Comparison of ENCODE assay signal across 25 mouse cellular contexts in the genomic region with DNA sequence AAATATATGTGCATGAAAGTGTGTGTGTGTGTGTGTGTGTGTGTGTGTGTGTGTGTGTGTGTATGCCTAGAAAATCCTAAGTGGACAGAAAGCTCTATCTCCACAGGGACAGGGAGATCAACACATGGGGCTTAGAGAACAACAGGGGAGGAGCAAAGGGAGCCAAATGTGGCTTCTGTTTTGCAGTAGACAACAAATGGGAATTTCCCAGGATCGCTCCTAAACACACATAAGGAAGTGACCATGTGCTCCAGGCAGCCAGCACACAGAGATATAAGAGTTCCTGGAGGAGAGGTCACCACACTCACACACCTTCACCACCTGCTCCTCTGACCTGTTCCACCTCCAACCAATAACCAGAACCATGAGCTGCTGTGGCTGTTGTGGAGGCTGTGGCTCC. TPM values are rescaled to one million over a fixed set of nuclear protein-coding genes. Genes with fewer than 3 reads are reported as not detected.
DNase-seq lines count a peak whose midpoint lies in the region; ATAC-seq and TF ChIP-seq lines count a peak whose summit lies in the region.
"Had no signal": no experiment of that assay in that cellular context is flagged by ENCODE, and none has a peak within 500 bp of the region (broad histone marks: within the 10 kb centered on the region; RNA-seq: fewer than 3 reads in every experiment).

Gene Krtap5-3 (plus strand): TSS at position 301 of the 400 bp plus-strand sequence.

- H3K9me3 ChIP-seq in stomach, postnatal 0 days (ENCODE audit: control insufficient read depth, low read length), result no peaks in the 10 kb centered on the region
- H3K9me3 ChIP-seq: G1E had no signal

- no peak within 1 kb of the TSS for H3K9ac ChIP-seq in stomach, postnatal 0 days (ENCODE audit: low read length)

- H3K27me3 ChIP-seq in small intestine, adult 2 months (ENCODE audit: control insufficient read depth, insufficient read depth, low read length), result no peaks in the 10 kb centered on the region
- no peaks in the 10 kb centered on the region for H3K27me3 ChIP-seq in stomach, postnatal 0 days (ENCODE audit: control insufficient read depth, insufficient read depth, low read length)
- H3K27me3 ChIP-seq: Patski had no signal

- WGBS in small intestine, adult 2 months, result 19% methylated on average over 1 of the region's 1 CpGs
- WGBS in stomach, postnatal 0 days, result 50% methylated on average over 1 of the region's 1 CpGs

- no peak for TF ChIP-seq CTCF in small intestine, adult 2 months (IDR thresholded peaks at IDR 0.05; ENCODE audit: extremely low read depth, insufficient read length, insufficient replicate concordance, low read depth, low read length)
- no peak for TF ChIP-seq CTCF in stomach, postnatal 0 days (IDR thresholded peaks at IDR 0.05; ENCODE audit: low read depth)

- peak within 1 kb of the TSS; percentile 42 for H3K27ac ChIP-seq in small intestine, adult 2 months (ENCODE audit: insufficient read depth, low read depth, low read length)
- H3K27ac ChIP-seq in stomach, postnatal 0 days (replicated peaks), result no peak within 1 kb of the TSS

- peaks cover 38% of the 10 kb centered on the region for H3K4me1 ChIP-seq in small intestine, adult 2 months (ENCODE audit: control insufficient read depth, insufficient read depth, insufficient read length, low read length)
- H3K4me1 ChIP-seq in stomach, postnatal 0 days (replicated peaks; ENCODE audit: control insufficient read depth, insufficient read depth), result no peaks in the 10 kb centered on the region

- H3K4me3 ChIP-seq in small intestine, adult 2 months (ENCODE audit: low read depth, low read length), result no peak within 1 kb of the TSS
- H3K4me3 ChIP-seq in stomach, postnatal 0 days (ENCODE audit: low read depth, low read length), result no peak within 1 kb of the TSS

- H3K4me2 ChIP-seq in stomach, postnatal 0 days (replicated peaks; ENCODE audit: low read depth), result no peak within 1 kb of the TSS

- ATAC-seq in stomach, postnatal 0 days (ENCODE audit: low FRiP score, low TSS enrichment), result 0 out of 2 replicates have a peak, but pooled peaks have one; percentile 35
- ATAC-seq: activated CD4-positive, CD25-positive, alpha-beta regulatory T cell, adult 4 months; CD4-positive, CD25-positive, alpha-beta regulatory T cell, adult 4 months; Patski had no signal

- no peak for DNase-seq in stomach, postnatal 0 days (ENCODE audit: low spot score)
- no peak for DNase-seq in adrenal gland, postnatal 4 days (ENCODE audit: low spot score in 2 of 2)
- no peak for DNase-seq in thymus, postnatal 25 days
- DNase-seq: adrenal gland, adult 2 months; adrenal gland, adult 8-10 months; adrenal gland, postnatal 10 days; adrenal gland, postnatal 14 days; adrenal gland, postnatal 25 days; adrenal gland, postnatal 36 days; B cell, adult 2 months; cerebellum, adult 11 months; cerebellum, adult 11-12 months; cerebellum, adult 18-20 months; cerebellum, adult 2 months had no signal

- no peaks in the 10 kb centered on the region for H3K36me3 ChIP-seq in small intestine, adult 2 months (ENCODE audit: control insufficient read depth, insufficient read depth, low read length)
- no peaks in the 10 kb centered on the region for H3K36me3 ChIP-seq in stomach, postnatal 0 days (ENCODE audit: control insufficient read depth, insufficient read depth, low read length)
- H3K36me3 ChIP-seq: G1E had no signal

- TF ChIP-seq POLR2A in small intestine, adult 2 months (IDR thresholded peaks at IDR 0.05; ENCODE audit: low read depth, low read length), result no peak

- no peak for TF ChIP-seq EP300 in stomach, postnatal 0 days (optimal IDR thresholded peaks at IDR 0.05)

RNA-seq across cellular contexts. Expression of gene Krtap5-3, which starts in this region (rescaled TPM):
- polyA plus RNA-seq in small intestine, adult 2 months (2012; rRNA removed), result 0.91 TPM in 1 of 2 replicates, not detected in the other
- not detected in 2 replicates for polyA plus RNA-seq in stomach, postnatal 0 days (2015; fragmentation: Nextera tagmentation; extraction: Ambion mirVana)
- total RNA-seq in adrenal gland, postnatal 4 days (2021), result not detected
- total RNA-seq: adrenal gland, adult 18-20 months; adrenal gland, adult 2 months; adrenal gland, adult 8-10 months; adrenal gland, postnatal 10 days; adrenal gland, postnatal 14 days; adrenal gland, postnatal 25 days; adrenal gland, postnatal 36 days; CH12.LX; ES-E14; G1E; MEL had no signal
- polyA plus RNA-seq: activated CD4-positive, CD25-positive, alpha-beta regulatory T cell, adult 4 months; adrenal gland, adult 2 months; brain, embryonic 14.5 days; C2C12; CD4-positive, CD25-positive, alpha-beta regulatory T cell, adult 4 months; cerebellum, adult 2 months; G1E; Patski had no signal

Comparison
In these comparisons a context has a peak if more than half of its experiments do, and no peak if none do; other contexts are left out.
1. Peak in ATAC-seq in stomach, postnatal 0 days; RNA of the gene not detected or under 1 TPM.